Mouse (Mus musculus) lung, adult 2 months (tissue): ENCODE data around the gene Dscam.

Experiments
- CTCF ChIP-seq: fragments of 200-500 bp; IDR thresholded peaks from 2 replicates; pipeline ENCODE4 v1.5.1; 2011; ENCODE audit warnings: mild to moderate bottlenecking, low read length, control low read depth; ENCODE audit not compliant: insufficient read depth
- POLR2A ChIP-seq: fragments of 200-500 bp; IDR thresholded peaks from 2 replicates; pipeline ENCODE4 v1.6.1; 2011; ENCODE audit warnings: low read depth, mild to moderate bottlenecking, control low read depth, low read length, borderline replicate concordance; ENCODE audit errors: extremely low read depth

DNA sequence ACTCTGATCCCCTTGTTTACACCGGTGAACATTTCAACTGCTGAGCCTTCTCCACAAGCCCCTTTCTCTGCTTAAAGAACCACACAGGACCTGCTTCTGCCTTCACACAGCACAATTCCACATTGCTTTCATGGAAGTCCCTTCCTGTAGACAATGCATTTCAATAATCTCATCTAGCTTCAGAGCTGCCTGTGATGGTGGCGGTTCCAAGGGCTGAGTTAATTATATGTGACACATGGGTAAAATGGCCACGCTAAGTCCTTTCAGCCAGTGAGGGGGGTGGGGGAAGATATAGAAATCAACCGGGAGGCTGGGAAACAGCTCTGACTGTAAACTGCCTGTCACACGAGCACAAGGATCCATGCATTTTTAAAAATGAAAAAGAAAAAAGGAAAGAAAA is 152.2 kb downstream of the Dscam start:
- TF ChIP-seq POLR2A (no peak), CTCF (no peak)
